Mouse (Mus musculus) limb, embryonic 11.5 days (tissue): ENCODE measurements around the gene Cd200. TPM values are rescaled to one million over a fixed set of nuclear protein-coding genes. Genes with fewer than 3 reads are reported as not detected.

ENCODE experiments used
- ATAC-seq: fragments of 200-750 bp; cut with Nextera tagmentation; 2 replicates; pipeline ENCODE4 v1.8.0; 2017; ENCODE audit warnings: low read depth; ENCODE audit not compliant: insufficient number of reproducible peaks, low FRiP score, low TSS enrichment
- DNase-seq: peaks from one replicate; pipeline ENCODE4 v3.0.0-alpha.2; 2015; ENCODE audit warnings: low spot score
- H3K27ac ChIP-seq: fragments of 300-500 bp; sonication (generic); replicated peaks from 2 replicates; pipeline ENCODE4 v1.5.1; 2014; ENCODE audit warnings: low read depth, mild to moderate bottlenecking, low read length
- H3K27me3 ChIP-seq: fragments of 300-500 bp; sonication (generic); 2 replicates; pipeline ENCODE4 v1.6.1; 2014; ENCODE audit warnings: mild to moderate bottlenecking, low read length, mixed read lengths; ENCODE audit not compliant: control insufficient read depth, insufficient read depth
- H3K36me3 ChIP-seq: fragments of 300-500 bp; sonication (generic); 2 replicates; pipeline ENCODE4 v1.6.1; 2014; ENCODE audit warnings: mild to moderate bottlenecking, low read length, moderate library complexity, mixed read lengths; ENCODE audit not compliant: control insufficient read depth, insufficient read depth
- H3K4me1 ChIP-seq: fragments of 300-500 bp; sonication (generic); 2 replicates; pipeline ENCODE4 v1.6.1; 2014; ENCODE audit warnings: low read length, mixed read lengths; ENCODE audit not compliant: control insufficient read depth, insufficient read depth
- H3K4me2 ChIP-seq: fragments of 300-500 bp; sonication (generic); 2 replicates; pipeline ENCODE4 v1.6.1; 2014; ENCODE audit warnings: low read depth, mild to moderate bottlenecking, moderate library complexity; ENCODE audit not compliant: severe bottlenecking
- H3K4me3 ChIP-seq: fragments of 300-500 bp; sonication (generic); 2 replicates; pipeline ENCODE4 v1.5.1; 2014; ENCODE audit warnings: low read depth, low read length
- H3K9ac ChIP-seq: fragments of 300-500 bp; sonication (generic); 2 replicates; pipeline ENCODE4 v1.6.1; 2014; ENCODE audit warnings: mild to moderate bottlenecking, low read length
- H3K9me3 ChIP-seq: fragments of 300-500 bp; sonication (generic); 2 replicates; pipeline ENCODE4 v1.6.1; 2016; ENCODE audit warnings: low read length; ENCODE audit not compliant: control insufficient read depth
- WGBS: fragments of 180-500 bp; shearing (Covaris S2); extraction: QIAGEN DNeasy Blood & Tissue Kit; methylation state at CpG from one replicate; pipeline ENCODE4 v1.1.7; 2014; 5-methylcytosine and 5-hydroxymethylcytosine counted together
- polyA plus RNA-seq: library from polyadenylated mRNA; unstranded; fragments of >200 nt; fragmentation: Nextera tagmentation; extraction: Ambion mirVana; gene quantifications from 2 replicates; pipeline ENCODE4 v1.2.1, GENCODE M21; 2014

The Cd200 gene
- polyA plus RNA-seq, 1 experiment from 2014 or later = 4.2 TPM

DNA sequence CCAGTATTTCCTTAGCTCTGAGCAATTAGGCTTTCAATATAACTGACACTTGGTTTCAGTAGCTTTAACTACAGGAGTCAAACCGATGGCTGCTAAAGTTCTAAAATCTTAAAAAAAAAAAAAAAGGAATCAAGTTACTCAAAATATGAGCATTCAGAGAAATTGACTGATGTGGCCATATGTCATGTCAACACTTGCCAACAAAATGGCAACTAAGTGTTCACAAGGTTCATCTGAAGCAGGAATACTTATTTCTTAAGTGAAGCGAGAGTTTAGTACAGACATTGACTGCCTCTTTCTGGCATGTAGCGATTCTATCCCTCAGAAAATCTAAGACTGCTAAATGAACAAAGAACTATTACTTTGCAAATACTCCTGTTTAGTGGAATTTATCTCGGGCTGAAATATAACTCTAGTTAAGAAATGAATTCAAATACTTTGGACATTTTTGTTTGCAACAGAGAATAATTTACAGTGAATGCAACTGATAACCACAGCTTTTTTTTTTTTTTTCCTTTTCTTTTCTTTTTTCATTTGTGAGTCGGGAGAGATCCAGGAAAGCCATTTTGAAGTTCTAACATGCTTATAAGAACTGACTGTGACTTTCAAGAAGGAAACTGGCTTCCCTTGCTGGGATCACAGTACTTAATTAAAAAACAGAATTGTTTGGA, 18.4 kb downstream of the Cd200 start:
- H3K27me3 ChIP-seq = no peaks in the 10 kb centered on the region
- no peaks in the 10 kb centered on the region for H3K36me3 ChIP-seq
- H3K27ac ChIP-seq = no peak overlapping the region
- H3K4me3 ChIP-seq = no peak overlapping the region
- WGBS = 81% methylated on average over 5 of the region's 5 CpGs
- H3K4me1 ChIP-seq = no peaks in the 10 kb centered on the region
- no peak for ATAC-seq
- DNase-seq = no peak
- H3K9ac ChIP-seq = no peak overlapping the region
- no peaks in the 10 kb centered on the region for H3K9me3 ChIP-seq
- no peak overlapping the region for H3K4me2 ChIP-seq

DNA sequence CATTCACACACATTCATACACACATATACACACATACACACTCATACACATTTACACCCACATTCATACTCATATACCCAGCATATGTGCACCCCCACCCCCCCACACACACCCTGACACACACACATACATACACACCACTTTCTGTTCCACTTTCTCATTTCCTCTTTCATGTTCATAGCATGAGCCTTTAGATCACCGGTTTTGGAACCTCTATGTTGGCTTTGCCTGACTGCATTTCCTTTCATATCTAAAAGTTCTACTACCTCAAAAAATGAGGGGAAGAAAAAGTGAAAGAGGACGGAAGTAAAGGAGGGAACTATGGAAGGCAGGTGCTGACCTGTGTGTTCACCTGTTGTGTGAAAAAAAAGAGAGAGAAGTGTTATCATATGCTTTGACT, 19.0 kb downstream of the Cd200 start:
- Histone ChIP-seq H3K27ac (no peak overlapping the region), H3K4me2 (no peak overlapping the region), H3K4me3 (no peak overlapping the region), H3K9me3 (no peaks in the 10 kb centered on the region), H3K4me1 (no peaks in the 10 kb centered on the region), H3K27me3 (no peaks in the 10 kb centered on the region), H3K36me3 (no peaks in the 10 kb centered on the region), H3K9ac (no peak overlapping the region)
- ATAC-seq = no peak
- WGBS = 78% methylated on average over 2 of the region's 2 CpGs
- DNase-seq = no peak

DNA sequence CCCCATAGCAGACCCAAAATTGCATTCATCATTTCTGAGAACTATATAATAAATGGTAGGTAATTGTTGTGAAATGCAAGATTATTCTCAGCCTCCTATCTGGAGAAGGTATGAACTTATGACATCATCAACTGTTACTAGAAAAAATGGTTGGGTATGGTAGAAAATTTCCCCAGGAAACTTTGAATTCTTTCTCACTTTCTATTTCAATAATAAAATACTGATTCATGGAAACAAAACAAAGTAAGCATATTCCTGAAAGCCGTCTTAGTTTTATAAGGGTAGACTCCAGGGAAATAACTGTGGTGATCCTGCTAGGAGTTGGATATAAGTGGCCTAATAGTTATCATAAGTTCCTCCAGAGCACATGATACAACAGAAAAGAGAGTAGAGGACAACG, 19.8 kb downstream of the Cd200 start:
- DNase-seq (no peak), ATAC-seq (no peak)
- Histone ChIP-seq H3K9me3 (no peaks in the 10 kb centered on the region), H3K4me1 (no peaks in the 10 kb centered on the region), H3K4me2 (no peak overlapping the region), H3K27me3 (no peaks in the 10 kb centered on the region), H3K9ac (no peak overlapping the region), H3K27ac (no peak overlapping the region), H3K4me3 (no peak overlapping the region), H3K36me3 (no peaks in the 10 kb centered on the region)
- WGBS = 86% methylated on average over 2 of the region's 2 CpGs

DNA sequence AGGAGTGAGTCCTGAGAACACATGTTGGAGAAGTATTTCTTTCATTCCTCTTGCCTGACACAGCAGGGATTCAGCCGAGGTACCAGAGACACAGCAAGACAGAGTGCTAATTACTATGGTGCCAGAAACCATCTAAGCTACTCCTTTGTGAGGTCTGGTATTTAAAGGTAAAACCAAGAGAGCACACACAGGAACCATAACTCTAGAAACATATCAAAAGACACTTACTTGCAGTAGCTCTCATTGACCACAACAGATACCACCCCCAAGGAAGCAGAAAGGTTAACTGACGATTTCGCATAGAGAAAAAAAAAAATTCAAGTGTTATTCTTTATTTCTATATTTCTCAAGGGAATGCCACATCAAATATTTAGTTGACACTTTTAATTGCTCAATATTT, 27.0 kb downstream of the Cd200 start:
- no peak overlapping the region for H3K4me3 ChIP-seq
- ATAC-seq = no peak
- H3K27me3 ChIP-seq = no peaks in the 10 kb centered on the region
- no peaks in the 10 kb centered on the region for H3K36me3 ChIP-seq
- 85% methylated on average over 3 of the region's 3 CpGs for WGBS
- DNase-seq = no peak
- H3K4me1 ChIP-seq = no peaks in the 10 kb centered on the region
- H3K27ac ChIP-seq = no peak overlapping the region
- H3K9ac ChIP-seq = no peak overlapping the region
- H3K9me3 ChIP-seq = no peaks in the 10 kb centered on the region
- H3K4me2 ChIP-seq = no peak overlapping the region

DNA sequence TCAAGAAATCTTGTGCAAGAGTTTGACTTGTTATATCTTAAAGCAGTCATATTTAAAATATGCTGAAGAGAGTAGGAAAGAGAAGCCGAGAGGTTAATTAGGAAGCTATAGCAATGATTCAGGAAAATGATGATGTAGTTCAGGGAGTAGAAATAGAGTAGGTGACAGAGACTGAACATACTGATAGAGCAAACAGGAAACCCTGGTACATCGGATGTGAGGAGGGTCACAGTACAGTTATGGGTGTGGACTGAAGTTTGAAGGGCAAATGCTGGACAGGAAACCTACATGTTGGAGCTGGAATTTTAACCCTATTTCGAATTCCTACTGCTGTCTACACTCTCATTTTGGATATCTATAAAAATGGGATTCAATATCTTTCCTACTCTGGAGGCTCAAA, 29.9 kb downstream of the Cd200 start:
- Histone ChIP-seq H3K9me3 (no peaks in the 10 kb centered on the region), H3K27ac (no peak overlapping the region), H3K36me3 (no peaks in the 10 kb centered on the region), H3K9ac (no peak overlapping the region), H3K27me3 (no peaks in the 10 kb centered on the region), H3K4me2 (no peak overlapping the region), H3K4me3 (no peak overlapping the region), H3K4me1 (no peaks in the 10 kb centered on the region)
- ATAC-seq (no peak), DNase-seq (no peak)
- WGBS = 82% methylated on average over 3 of the region's 3 CpGs

DNA sequence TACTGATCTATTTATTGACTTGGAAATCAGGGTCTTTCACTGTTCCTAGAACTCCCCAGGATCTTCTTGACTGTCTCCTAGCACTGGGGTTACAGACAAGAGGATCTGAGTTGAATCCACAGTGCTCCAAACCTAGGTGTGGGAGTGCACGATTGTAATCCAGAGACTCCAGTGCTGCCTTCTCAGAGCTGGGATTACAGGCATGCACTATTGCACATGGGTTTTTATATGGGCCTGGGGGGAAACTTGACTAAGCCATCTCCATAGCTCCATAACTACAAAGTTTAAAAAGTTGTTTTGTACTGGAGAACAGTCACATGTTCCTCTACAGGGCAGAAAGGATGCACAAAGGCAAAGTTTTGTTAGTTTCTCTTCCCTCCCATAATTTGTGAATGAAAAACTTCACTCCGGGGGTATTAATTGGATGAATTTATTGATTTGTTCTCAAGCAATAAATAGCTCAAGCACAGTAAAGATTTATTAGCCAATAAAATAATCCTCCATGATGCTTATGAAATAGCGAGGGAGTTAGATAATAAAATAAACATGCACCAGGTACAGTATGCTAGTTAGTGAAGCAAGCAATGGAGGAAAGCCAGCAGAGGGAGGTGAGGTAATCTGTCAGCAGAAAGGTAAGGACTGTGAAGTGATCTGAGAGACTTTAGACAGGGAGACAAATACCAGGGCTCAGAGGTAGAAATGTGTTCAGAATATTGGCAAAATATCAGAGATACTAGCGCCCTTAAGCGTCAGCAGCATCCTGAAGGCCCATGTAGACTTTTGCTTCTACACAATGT, 30.5 kb downstream of the Cd200 start:
- ATAC-seq (no peak), DNase-seq (no peak)
- Histone ChIP-seq H3K27me3 (no peaks in the 10 kb centered on the region), H3K27ac (no peak overlapping the region), H3K9ac (no peak overlapping the region), H3K4me3 (no peak overlapping the region), H3K4me1 (no peaks in the 10 kb centered on the region), H3K36me3 (no peaks in the 10 kb centered on the region), H3K9me3 (no peaks in the 10 kb centered on the region), H3K4me2 (no peak overlapping the region)
- WGBS = 85% methylated on average over 5 of the region's 5 CpGs

DNA sequence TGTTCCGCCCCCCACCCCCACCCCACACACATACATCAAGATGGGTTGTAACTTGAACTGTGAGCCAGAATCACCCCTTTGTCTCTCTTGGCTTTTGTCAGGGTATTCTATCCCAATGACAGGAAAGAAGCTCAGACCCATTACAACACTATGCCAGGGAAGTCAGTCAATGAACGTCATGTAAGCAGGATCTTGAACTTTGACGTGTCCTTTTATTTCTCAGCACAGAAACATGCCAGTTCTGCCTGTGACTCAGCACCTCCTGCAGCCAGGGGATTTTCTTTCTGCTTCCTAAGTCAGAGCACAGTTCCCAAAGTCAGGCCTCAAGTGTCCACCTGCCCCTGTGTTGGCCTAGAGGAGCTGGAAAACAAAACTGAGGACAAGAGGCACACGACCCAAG, 31.5 kb downstream of the Cd200 start:
- 89% methylated on average over 4 of the region's 4 CpGs for WGBS
- Histone ChIP-seq H3K4me3 (no peak overlapping the region), H3K4me1 (no peaks in the 10 kb centered on the region), H3K27me3 (no peaks in the 10 kb centered on the region), H3K9ac (no peak overlapping the region), H3K9me3 (no peaks in the 10 kb centered on the region), H3K36me3 (no peaks in the 10 kb centered on the region), H3K4me2 (no peak overlapping the region), H3K27ac (no peak overlapping the region)
- DNase-seq = no peak
- ATAC-seq = no peak

DNA sequence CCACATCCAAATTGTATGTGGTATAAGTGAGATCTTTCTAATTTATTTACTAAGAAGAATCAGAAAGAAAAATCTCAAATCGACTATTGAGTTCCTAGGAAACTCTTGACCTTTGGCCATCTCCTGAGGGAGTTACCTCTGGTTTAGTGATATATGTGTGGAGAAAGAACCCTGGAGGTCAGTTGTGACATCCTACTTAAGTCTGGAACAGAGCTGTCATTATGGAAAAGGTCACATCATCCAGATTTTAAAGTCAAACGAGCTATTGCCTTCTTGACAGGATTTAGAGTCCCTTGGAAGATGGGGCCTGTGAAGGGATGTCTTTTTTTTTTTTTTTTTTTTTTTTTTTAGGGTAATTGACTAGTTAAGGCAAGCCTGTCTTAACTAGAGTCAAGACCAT, 32.0 kb downstream of the Cd200 start:
- H3K4me2 ChIP-seq = no peak overlapping the region
- H3K9me3 ChIP-seq = no peaks in the 10 kb centered on the region
- ATAC-seq = no peak
- no peak overlapping the region for H3K4me3 ChIP-seq
- H3K27ac ChIP-seq = no peak overlapping the region
- no peaks in the 10 kb centered on the region for H3K36me3 ChIP-seq
- DNase-seq = no peak
- no peaks in the 10 kb centered on the region for H3K4me1 ChIP-seq
- no peak overlapping the region for H3K9ac ChIP-seq
- WGBS = 72% methylated on average over 2 of the region's 2 CpGs
- no peaks in the 10 kb centered on the region for H3K27me3 ChIP-seq
